Mouse (Mus musculus) heart, embryonic 15.5 days (tissue): ENCODE data around the gene Ppdpf. TPM values are rescaled to one million over a fixed set of nuclear protein-coding genes. Genes with fewer than 3 reads are reported as not detected.

ENCODE experiments used
- ATAC-seq: fragments of 200-750 bp; cut with Nextera tagmentation; replicated peaks from 2 replicates; pipeline ENCODE4 v1.8.0; 2017; ENCODE audit warnings: low read depth, moderate TSS enrichment; ENCODE audit not compliant: insufficient number of reproducible peaks, insufficient read depth, low FRiP score
- H3K27ac ChIP-seq: fragments of 300-500 bp; sonication (generic); 2 replicates; pipeline ENCODE4 v1.5.1; 2015; ENCODE audit warnings: mild to moderate bottlenecking, inconsistent platforms
- H3K27me3 ChIP-seq: fragments of 300-500 bp; sonication (generic); 2 replicates; pipeline ENCODE4 v1.6.1; 2015; ENCODE audit warnings: inconsistent platforms
- H3K36me3 ChIP-seq: fragments of 300-500 bp; sonication (generic); 2 replicates; pipeline ENCODE4 v1.6.1; 2015; ENCODE audit warnings: mild to moderate bottlenecking, inconsistent platforms
- H3K4me1 ChIP-seq: fragments of 300-500 bp; sonication (generic); replicated peaks from 2 replicates; pipeline ENCODE4 v1.6.1; 2015; ENCODE audit warnings: inconsistent platforms
- H3K4me2 ChIP-seq: fragments of 300-500 bp; sonication (generic); 2 replicates; pipeline ENCODE4 v1.6.1; 2015; ENCODE audit warnings: inconsistent platforms, mild to moderate bottlenecking, moderate library complexity
- H3K4me3 ChIP-seq: fragments of 300-500 bp; sonication (generic); 2 replicates; pipeline ENCODE4 v1.5.1; 2015; ENCODE audit warnings: mild to moderate bottlenecking, inconsistent platforms
- H3K9ac ChIP-seq: fragments of 300-500 bp; sonication (generic); 2 replicates; pipeline ENCODE4 v1.6.1; 2015; ENCODE audit warnings: mild to moderate bottlenecking, inconsistent platforms
- H3K9me3 ChIP-seq: fragments of 300-500 bp; sonication (generic); replicated peaks from 2 replicates; pipeline ENCODE4 v1.6.1; 2016; ENCODE audit warnings: inconsistent platforms
- WGBS: fragments of 180-500 bp; shearing (Covaris S2); methylation state at CpG from one replicate; pipeline ENCODE4 v1.1.7; 2015; ENCODE audit warnings: mixed read lengths; 5-methylcytosine and 5-hydroxymethylcytosine counted together
- polyA plus RNA-seq: library from polyadenylated mRNA; unstranded; fragments of >200 nt; fragmentation: Nextera tagmentation; extraction: Ambion mirVana; gene quantifications from 2 replicates; pipeline ENCODE4 v1.2.1, GENCODE M21; 2015

Gene Ppdpf
- polyA plus RNA-seq, 1 experiment from 2014 or later, result 146 TPM

DNA sequence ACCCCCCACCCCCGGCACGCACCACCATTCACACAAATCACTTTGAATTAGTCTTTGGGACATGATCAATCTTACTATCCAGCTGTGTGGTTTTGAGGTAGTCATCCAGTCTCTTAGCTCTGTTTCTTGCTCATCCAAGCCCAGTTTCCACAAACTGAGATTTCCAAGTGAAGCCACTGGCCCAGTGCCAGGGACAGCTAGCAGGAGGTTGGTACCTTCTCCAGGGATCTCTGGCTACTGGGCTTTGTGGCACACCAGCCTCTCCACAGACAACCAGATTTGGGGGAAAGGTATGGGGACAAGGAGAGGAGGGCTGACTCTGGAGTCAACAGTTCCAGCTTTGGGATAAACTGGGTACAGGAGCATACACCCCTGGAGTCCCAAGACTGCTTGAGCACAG is 33.3 kb downstream of the Ppdpf start:
- peaks cover 9% of the 10 kb centered on the region for H3K27me3 ChIP-seq
- H3K9ac ChIP-seq, result no peak overlapping the region
- H3K4me1 ChIP-seq, result peaks cover 14% of the 10 kb centered on the region
- H3K27ac ChIP-seq, result 0 out of 2 replicates have a peak overlapping the region, but pooled peaks have one; percentile 60
- peak overlapping the region; percentile 37; the same call in 1 of the 2 replicates for H3K4me3 ChIP-seq
- ATAC-seq, result 0 out of 2 replicates have a peak, but pooled peaks have one; percentile 1
- H3K36me3 ChIP-seq, result no peaks in the 10 kb centered on the region
- WGBS, result 55% methylated on average over 2 of the region's 2 CpGs
- peak overlapping the region; percentile 67 for H3K4me2 ChIP-seq
- H3K9me3 ChIP-seq, result no peaks in the 10 kb centered on the region

DNA sequence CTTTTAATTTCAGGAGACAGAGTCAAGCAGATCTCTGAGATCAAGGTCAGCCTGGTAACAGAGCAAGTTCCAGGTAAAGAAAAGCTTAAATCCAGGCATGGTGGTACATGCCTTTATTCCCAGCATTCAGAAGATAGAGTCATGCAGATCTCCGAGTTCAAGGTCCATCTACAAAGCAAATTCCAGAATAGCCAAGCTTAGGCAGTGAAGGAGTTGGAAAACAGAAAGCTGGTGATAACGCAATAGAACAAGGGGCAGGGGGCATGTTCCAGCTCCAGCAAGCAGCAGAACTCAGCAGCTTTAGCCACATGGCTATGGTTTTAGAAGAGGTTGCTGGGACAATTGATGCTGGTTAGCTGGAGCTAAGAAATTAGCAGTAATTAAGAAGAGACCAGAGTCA is 37.9 kb downstream of the Ppdpf start:
- H3K9ac ChIP-seq, result no peak overlapping the region
- no peaks in the 10 kb centered on the region; the same call in 1 of the 2 replicates for H3K36me3 ChIP-seq
- H3K27ac ChIP-seq, result no peak overlapping the region
- H3K4me1 ChIP-seq, result peaks cover 6% of the 10 kb centered on the region
- H3K27me3 ChIP-seq, result no peaks in the 10 kb centered on the region
- WGBS, result 80% methylated on average over 2 of the region's 2 CpGs
- ATAC-seq, result no peak
- no peak overlapping the region for H3K4me3 ChIP-seq
- no peak overlapping the region for H3K4me2 ChIP-seq
- no peaks in the 10 kb centered on the region for H3K9me3 ChIP-seq

DNA sequence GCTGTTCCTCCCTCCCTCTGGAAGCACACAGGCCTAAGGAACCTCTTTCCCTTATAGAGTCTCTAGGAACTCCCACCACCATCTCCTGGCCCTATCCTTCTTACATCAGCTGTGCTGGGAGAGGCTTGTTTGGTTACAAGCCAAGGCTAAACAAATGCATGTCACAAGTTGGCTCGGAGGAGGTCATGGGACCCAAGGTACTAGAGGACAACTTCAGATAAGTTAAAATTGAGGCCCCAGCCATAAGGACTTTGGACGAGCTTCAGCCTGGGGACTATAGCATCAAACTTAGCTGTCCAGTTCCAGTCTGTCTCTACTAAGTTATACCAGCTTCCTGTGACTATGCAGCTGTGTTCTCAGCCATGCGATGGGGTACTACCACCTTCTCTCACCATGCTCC is 40.1 kb downstream of the Ppdpf start:
- H3K9ac ChIP-seq, result no peak overlapping the region
- no peaks in the 10 kb centered on the region for H3K9me3 ChIP-seq
- WGBS, result 69% methylated on average over 3 of the region's 3 CpGs
- no peaks in the 10 kb centered on the region for H3K4me1 ChIP-seq
- H3K4me2 ChIP-seq, result no peak overlapping the region
- no peaks in the 10 kb centered on the region; the same call in 1 of the 2 replicates for H3K36me3 ChIP-seq
- no peak overlapping the region for H3K4me3 ChIP-seq
- no peaks in the 10 kb centered on the region for H3K27me3 ChIP-seq
- H3K27ac ChIP-seq, result no peak overlapping the region
- no peak for ATAC-seq

DNA sequence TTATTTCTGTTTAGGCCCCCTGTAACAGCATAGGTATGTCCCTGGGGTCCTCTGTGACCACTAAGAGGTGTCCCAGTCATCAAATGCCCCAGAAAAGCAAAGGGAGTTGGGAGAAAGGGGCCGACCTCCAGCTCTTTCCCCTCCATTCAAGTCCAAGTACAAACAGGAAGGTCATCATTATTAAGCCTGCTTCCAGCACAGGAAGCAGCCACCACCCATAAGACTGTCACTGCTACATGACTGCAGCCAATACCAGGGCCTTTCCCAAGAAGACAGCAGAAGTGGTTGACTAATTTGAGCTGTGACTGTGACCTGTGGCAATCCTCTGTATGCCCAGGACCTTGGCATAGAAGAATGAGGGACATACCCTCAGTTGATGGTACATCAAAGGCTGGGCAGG is 41.3 kb downstream of the Ppdpf start:
- Histone ChIP-seq H3K36me3 (no peaks in the 10 kb centered on the region; the same call in 1 of the 2 replicates), H3K9me3 (no peaks in the 10 kb centered on the region), H3K27me3 (no peaks in the 10 kb centered on the region), H3K4me3 (no peak overlapping the region), H3K27ac (no peak overlapping the region), H3K4me1 (no peaks in the 10 kb centered on the region), H3K9ac (no peak overlapping the region), H3K4me2 (no peak overlapping the region)
- ATAC-seq, result no peak
- WGBS, result 60% methylated on average over 1 of the region's 1 CpGs

DNA sequence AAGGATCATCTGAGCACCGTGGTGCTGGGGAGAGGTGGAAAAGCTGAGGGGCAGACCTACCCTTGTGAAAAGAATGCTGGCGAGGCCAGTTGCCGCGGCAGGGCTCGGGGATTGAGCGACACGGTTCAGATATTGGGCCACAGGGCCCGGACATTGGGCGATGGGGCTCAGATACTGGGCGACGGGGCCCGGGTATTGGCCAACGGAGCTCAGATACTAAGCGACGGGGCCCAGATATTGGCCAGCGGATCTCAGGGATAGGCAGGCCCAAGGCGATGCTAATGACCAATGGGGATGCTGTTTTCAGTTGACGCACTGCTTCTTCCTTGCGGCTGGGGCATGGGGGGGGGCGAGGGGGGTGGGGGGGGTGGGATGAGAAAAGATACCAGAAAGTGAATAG is 44.1 kb downstream of the Ppdpf start:
- H3K9me3 ChIP-seq, result no peaks in the 10 kb centered on the region
- H3K27me3 ChIP-seq, result no peaks in the 10 kb centered on the region
- H3K27ac ChIP-seq, result no peak overlapping the region
- no peak overlapping the region for H3K9ac ChIP-seq
- H3K4me2 ChIP-seq, result no peak overlapping the region
- H3K4me3 ChIP-seq, result no peak overlapping the region
- H3K36me3 ChIP-seq, result no peaks in the 10 kb centered on the region; the same call in 1 of the 2 replicates
- no peak for ATAC-seq
- no peaks in the 10 kb centered on the region for H3K4me1 ChIP-seq
- 73% methylated on average over 20 of the region's 20 CpGs for WGBS

DNA sequence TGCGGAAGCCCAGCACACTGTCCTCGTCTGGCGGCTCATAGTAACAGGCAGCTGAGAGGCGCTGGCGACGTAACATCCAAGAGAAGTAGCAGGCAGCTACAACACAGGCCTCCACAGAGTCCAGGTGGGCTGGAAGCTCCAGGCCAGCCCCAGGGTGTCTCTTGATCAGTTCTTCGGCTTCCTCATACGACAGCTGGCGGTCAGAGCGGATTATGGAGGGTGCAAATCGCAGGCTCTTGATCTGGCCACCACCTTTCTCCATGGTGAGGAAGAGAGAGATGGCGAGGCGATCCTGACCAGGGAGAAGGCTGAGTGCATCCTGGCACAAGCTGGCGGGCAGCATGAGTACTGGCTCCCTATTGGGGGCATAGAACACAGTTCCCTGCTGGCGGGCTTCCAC is 46.4 kb downstream of the Ppdpf start:
- Histone ChIP-seq H3K4me2 (no peak overlapping the region), H3K4me1 (no peaks in the 10 kb centered on the region), H3K36me3 (no peaks in the 10 kb centered on the region; the same call in 1 of the 2 replicates), H3K9ac (no peak overlapping the region), H3K9me3 (no peaks in the 10 kb centered on the region), H3K4me3 (no peak overlapping the region), H3K27me3 (no peaks in the 10 kb centered on the region), H3K27ac (no peak overlapping the region)
- 85% methylated on average over 15 of the region's 15 CpGs for WGBS
- ATAC-seq, result no peak

DNA sequence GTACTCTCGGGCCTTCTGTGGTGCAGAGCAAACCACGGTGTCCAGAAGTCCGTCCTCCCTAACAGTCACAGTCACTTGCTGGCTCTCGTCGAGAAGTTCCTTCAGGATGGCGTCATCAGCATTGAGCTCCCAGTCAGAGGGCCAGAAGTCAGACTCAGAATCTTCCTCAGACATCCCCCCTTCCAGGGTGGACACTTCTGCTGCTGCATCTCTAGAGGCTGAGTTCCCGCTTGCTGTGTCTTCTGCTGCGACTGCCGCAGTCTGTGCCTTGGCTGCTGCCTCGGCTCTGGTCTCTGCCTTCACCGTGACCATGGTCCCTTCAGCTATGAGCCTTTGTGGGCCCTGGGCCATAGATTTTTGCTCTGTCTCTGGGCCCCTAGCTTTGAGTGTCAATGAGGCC is 47.6 kb downstream of the Ppdpf start:
- no peaks in the 10 kb centered on the region for H3K4me1 ChIP-seq
- no peak overlapping the region for H3K27ac ChIP-seq
- 82% methylated on average over 11 of the region's 11 CpGs for whole genome bisulfite sequencing
- ATAC-seq, result no peak
- H3K27me3 ChIP-seq, result no peaks in the 10 kb centered on the region
- H3K9me3 ChIP-seq, result no peaks in the 10 kb centered on the region
- no peak overlapping the region for H3K4me3 ChIP-seq
- no peak overlapping the region for H3K9ac ChIP-seq
- no peaks in the 10 kb centered on the region; the same call in 1 of the 2 replicates for H3K36me3 ChIP-seq
- H3K4me2 ChIP-seq, result no peak overlapping the region

DNA sequence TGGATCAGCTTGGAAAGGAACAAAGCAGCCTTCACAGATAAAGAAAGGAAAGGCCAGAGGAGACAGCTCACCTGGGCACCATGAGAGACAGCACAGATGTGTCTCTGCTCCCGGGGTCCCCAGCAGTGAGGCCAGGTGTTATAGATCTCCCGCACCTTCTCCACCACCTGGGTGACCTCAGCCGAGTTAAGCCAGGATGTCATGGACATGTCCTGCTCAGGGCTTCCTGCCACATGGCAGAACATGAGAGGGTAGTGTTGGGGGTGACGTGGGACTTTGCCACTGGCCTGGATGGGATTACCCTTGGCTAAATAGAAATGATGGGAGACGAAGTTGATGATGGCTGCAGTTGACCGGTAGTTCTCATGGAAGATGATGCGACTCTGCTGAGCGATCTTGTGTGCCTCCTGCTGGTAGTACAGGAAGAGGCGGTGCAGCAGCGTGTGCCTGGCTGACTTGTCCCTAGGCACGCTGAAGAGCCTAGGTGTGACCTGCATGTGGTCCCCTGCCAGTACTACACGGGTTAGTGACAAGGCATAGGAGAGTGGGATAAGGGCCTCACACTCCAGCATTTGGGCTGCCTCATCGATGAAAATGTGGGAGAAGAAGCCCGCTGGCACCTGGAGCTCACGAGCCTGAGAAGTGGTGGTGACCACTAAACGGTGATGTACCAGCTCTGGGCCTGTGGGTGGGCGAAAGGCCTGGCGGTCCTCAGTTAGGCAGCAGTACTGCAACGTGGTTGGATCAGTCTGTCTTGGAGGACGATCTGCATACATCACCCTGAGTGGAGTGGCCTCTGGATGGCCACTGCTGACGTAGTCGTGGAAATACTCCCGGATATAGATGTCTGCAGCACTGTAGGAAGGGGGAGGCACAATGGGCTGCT is 48.9 kb downstream of the Ppdpf start:
- no peak overlapping the region for H3K27ac ChIP-seq
- peaks cover 4% of the 10 kb centered on the region; the same call in 1 of the 2 replicates for H3K4me1 ChIP-seq
- no peak for ATAC-seq
- H3K36me3 ChIP-seq, result no peaks in the 10 kb centered on the region
- H3K27me3 ChIP-seq, result no peaks in the 10 kb centered on the region
- no peak overlapping the region for H3K4me3 ChIP-seq
- H3K4me2 ChIP-seq, result no peak overlapping the region
- 77% methylated on average over 23 of the region's 23 CpGs for WGBS
- no peak overlapping the region for H3K9ac ChIP-seq
- H3K9me3 ChIP-seq, result no peaks in the 10 kb centered on the region

DNA sequence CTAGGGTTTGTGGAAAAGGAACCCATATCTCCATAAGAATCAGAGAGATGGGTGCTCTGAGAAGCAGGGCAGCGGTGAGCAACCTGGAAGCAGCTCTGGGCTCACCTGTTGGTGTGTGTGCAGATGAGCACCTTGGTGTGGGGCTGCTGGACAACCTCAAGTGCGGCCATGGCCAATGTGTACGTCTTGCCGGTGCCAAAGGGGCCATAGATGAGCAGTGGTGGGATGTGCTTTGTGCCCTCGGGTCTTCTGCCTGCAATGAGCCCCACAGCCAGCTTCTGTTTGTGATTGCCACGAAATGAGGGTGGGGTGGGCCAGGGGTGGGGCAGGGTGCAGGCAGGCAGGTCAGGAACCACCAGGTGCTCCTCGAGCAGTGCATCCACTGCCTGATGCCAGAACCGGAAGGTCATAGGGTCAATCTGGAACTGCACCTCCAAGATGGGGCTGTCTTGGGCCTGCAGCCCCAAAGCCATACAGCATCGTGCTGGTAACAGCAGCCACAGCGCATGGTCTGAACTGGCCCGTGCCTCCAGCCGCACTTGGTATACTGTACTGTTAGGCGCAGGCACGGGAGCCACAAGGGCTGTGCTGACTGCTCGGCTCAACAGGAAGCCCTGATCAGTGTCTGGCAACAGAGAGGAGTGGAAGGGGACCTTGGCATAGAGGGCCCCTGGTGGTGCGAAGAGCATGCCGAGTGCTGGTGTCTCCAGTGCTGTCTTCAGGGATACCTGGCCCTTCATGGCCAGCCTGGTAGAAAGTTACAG is 50.4 kb downstream of the Ppdpf start:
- 86% methylated on average over 17 of the region's 17 CpGs for WGBS
- no peak overlapping the region for H3K4me2 ChIP-seq
- peaks cover 12% of the 10 kb centered on the region; the same call in 1 of the 2 replicates for H3K4me1 ChIP-seq
- no peak for ATAC-seq
- no peak overlapping the region for H3K27ac ChIP-seq
- no peaks in the 10 kb centered on the region for H3K27me3 ChIP-seq
- no peak overlapping the region for H3K9ac ChIP-seq
- H3K4me3 ChIP-seq, result no peak overlapping the region
- H3K9me3 ChIP-seq, result no peaks in the 10 kb centered on the region
- H3K36me3 ChIP-seq, result no peaks in the 10 kb centered on the region

DNA sequence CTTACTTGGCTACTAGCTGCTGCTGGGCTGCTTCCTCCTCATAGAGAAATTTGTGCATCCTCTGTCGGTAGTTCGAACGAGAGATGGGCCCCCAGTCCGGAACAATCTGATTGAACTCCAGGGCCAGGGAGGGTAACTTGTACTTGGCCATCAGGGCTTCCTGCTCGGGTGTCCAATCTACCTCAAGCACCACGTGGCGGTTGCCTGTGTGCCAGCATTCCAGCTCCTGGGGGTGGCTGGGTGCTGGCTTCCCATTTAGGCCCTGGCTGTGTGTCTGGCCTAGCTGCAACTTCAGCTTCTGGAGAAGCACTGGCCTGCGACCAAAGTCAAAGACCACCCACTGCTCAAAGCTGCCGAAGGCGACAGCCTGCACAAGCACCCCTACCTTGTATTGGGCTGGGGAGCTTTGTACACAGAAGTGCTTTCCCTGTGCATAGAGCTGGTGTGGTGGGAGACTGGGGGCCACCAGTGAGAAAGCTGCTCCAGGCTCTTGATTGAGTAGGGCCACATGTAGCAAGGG is 51.1 kb downstream of the Ppdpf start:
- Histone ChIP-seq H3K9me3 (no peaks in the 10 kb centered on the region), H3K27ac (no peak overlapping the region), H3K4me2 (no peak overlapping the region), H3K4me3 (no peak overlapping the region), H3K36me3 (no peaks in the 10 kb centered on the region), H3K4me1 (peaks cover 12% of the 10 kb centered on the region; the same call in 1 of the 2 replicates), H3K9ac (no peak overlapping the region), H3K27me3 (no peaks in the 10 kb centered on the region)
- ATAC-seq, result no peak
- WGBS, result 74% methylated on average over 10 of the region's 10 CpGs
